Mouse (Mus musculus) retina, embryonic 14.5 days (tissue): ENCODE data around the gene Ccdc155.
A peak's percentile ranks its signal among the peaks of the same experiment; 100 is the strongest.

Experiments
- DNase-seq: peaks from one replicate; pipeline ENCODE4 v3.0.0-alpha.2; 2015; ENCODE audit warnings: low spot score

The Ccdc155 gene

DNA sequence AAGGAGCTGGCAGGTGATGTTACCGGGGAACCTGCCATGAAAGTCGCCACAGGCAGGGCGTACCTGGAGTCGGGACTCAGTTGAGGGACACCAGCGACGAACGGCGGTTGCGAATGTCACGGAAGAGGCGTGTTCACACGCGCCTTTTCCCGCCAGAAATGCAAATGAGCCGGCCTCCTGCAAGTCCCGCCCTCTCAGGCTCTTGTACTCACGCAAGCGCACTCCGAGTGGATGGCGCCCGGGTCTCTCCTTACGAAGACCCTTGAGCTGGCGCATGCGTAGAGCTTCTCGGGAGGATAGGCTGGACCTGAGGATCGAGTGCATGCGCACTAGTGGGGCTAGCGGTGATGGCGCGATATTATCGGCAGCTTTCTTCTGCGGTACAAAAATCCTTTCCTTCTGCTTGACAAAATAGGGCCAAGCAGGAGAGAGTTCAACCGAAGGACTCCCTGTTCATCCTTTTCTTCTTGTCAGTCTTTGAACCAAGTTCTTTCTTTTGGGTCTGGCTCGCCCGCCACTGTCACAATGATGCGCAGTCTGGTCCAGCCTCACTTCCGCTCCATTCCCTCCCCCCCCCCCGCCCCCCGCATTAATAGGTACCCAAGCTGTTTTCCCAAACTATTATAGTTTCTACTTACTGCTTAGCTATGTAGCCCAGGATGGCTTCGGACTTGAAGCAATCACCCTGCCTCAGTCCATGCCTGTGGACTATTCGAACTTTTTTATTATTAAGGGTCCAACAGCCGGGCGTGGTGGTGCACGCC, at the start of gene Ccdc155:
Gene Ccdc155, minus strand, starts transcription at position 513 of the 764 bp plus-strand sequence.
- DNase-seq, result peak; percentile 98

DNA sequence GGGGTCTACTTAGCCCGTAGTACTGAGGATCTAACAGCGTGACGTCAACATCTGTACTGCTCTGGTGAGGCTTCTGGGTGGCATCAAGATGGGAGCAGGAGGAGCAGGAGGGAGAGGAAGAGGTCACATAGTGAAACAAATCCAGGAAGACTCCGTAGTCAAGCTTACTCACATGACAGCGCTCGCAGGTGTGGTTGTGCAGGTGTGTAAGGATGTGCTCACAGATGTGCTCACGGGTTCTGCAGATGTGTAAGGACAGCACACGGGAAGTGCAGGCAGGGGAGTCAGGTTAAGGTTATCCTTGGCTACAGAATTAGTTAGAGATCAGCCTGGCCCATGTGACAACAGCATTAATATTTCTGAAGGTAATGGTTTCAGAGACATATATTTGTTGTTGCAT, 49.1 kb upstream of the Ccdc155 start:
- no peak for DNase-seq

DNA sequence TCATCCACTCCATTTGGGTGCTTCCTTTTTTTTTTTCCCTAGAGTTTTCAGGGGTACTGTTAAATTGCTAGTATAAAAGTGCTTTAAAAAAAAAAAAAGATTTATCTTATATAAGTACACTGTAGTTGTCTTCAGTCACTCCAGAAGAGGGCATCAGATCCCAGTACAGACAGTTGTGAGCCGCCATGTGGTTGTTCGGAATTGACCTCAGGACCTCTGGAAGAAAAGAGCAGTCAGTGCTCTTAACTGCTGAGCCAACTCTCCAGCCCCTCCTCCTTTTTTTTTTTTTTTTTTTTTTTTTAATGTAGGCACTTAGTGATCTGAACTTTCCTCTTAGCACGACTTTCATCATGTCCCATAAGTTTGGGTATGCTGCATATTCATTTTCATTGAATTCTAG, 43.0 kb upstream of the Ccdc155 start:
- DNase-seq, result no peak

DNA sequence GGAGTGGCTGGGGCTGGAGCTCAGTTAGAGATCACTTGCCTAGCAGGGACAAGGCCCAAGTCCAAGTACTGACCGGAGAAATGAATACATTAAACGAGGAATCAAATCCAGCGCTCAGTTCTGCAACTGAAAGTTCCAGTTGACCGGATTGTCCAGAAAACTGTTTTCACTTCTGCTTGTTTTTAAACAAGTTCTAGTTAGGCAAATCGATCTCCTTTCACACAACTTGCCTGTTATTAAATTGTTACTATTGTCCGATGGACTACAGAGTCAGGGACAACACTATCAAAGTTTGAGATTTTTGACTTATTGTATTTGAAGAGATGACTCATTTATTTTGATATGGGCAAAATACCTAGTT, 36.7 kb upstream of the Ccdc155 start:
- no peak for DNase-seq

DNA sequence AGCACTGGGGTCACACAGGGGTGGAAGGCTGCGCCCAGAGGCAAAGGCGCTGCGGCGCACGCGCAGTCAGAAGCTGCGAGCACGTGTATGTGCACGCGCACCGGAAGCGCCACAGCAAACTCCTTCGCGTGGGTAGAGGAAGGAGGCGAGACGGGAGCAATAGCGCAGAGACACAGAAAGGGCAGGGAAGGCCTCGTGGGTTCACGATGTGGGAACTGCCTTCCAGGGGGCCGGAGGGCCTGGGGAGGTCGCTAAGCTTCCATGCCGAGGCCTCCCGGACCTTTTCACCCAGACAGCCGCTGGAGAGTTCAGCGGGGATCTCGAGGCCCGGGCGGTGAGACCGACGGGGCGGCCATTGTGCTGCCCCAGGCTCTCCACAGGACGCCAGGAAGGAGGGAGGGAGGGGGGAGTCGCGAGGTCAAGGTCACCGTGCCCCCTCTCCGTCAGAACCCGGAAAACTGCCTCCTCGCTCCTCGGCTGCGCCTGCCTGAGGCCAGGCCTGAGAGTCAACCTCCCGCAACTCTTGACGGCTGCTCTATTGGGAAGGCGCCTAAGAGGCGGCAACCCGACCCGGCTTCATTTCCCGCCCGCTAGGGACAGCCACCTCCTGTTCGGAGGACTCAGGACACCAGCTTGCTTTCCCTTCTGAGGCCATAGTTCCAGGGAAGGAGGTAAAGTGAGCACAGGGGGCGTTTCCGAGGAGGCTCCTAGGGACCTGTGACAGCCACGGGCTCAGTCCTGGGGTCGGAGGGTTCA, 36.1 kb upstream of the Ccdc155 start, which contains the start of gene Slc6a16:
Gene Slc6a16, plus strand, starts transcription at position 453 of the 756 bp plus-strand sequence.
- peak; percentile 67 for DNase-seq

DNA sequence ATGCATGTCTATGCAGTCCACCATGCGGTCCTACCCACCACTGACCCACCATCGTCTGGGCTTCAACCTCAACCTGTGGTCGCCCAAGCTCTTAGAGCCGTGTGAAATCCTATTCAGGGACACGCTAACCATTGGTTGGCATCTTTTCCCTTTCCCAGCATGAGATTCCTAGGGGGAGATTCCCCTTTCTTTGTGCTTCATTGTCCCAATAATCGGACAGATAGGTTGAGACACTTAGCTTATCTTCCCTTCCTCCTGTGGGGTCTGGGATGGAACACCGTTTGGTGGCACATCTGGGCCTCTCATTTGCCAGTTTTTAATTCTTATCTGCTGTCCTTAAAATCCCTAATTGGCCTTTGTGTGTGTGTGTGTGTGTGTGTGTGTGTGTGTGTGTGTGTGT, 35.4 kb upstream of the Ccdc155 start:
- DNase-seq, result no peak

DNA sequence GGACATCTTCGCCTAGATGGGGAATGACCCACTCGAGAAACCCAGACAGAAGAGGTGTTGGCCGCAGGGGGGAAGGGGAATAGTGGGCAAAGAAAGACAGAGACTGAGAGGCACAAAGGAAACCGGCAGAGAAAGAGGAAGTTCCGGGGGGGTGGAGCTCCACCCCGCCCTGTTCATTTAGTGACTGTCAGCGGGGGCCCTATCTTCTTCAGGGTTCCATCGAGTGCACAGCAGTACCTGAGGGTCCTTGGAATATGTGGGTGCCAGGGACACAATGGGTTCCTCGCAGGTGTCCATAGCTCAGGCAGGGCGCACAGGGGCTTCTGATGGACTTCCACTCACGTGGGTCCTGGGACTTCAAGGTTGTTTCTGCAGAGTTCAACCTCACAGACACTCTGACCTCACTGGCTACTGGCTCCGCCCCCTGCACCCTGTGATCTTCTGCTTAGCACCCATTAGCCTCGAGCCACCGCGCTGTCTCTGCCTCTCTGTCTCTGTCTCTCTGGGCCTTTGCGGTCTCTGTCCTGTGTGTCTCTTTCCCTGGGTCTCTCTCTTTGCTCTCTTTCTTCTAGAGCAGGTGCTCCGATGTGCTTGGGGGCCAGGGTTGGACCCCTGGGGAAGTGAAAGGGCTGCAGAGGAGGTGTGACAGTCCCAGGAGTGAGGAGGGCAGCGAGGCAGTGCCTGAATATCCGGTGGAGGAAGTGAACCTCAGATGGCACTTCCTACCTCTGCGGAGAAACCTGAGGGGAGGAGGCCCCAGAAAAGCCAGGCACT, 34.2 kb upstream of the Ccdc155 start, which contains the start of gene Cd37:
Gene Cd37, minus strand, starts transcription at position 393 of the 774 bp plus-strand sequence.
- DNase-seq, result no peak

DNA sequence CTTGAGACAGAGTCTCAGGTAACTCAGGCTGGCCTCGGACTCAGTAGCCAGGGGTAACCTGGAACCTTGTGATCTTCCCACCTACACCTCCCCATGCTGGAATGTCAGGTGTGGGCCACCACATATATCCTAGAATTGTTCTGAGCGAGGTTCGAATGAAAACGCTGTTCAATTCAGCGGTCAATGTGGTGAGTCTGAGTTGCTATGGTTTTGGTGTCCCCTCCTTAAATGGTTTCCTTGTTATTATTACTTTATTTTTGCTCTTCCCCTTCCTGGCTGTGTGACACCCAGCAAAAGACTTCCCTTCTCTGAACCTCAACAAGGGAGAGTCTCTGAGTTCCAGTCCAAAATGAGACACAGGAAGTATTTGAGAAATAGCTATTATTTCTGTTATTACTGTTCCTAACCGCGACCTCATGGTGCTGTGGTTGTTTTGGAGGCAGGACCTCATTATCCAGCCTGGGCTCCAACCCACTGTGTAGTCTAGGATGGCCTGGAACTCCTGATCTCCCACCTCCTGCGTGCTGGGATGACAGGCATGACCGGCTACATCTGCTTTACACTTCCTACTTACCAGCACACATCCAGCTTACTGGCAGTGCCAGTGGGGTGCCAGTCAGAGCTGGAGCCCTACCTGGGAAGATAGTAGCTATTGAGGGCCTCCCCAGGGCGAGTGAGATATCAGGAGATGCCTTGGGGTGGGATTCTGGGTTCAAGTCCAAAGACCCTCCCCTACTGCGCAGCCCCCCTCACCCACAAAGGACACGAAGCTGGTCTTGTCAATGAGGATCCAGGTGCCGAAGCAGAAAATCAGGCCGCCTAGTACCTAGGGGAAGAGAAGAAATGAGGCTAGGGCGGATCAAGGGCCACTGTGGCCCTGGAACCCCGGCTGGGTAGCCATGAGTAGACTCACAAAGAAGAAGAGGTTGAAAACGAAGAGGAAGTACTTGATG, 33.3 kb upstream of the Ccdc155 start:
- DNase-seq, result no peak

DNA sequence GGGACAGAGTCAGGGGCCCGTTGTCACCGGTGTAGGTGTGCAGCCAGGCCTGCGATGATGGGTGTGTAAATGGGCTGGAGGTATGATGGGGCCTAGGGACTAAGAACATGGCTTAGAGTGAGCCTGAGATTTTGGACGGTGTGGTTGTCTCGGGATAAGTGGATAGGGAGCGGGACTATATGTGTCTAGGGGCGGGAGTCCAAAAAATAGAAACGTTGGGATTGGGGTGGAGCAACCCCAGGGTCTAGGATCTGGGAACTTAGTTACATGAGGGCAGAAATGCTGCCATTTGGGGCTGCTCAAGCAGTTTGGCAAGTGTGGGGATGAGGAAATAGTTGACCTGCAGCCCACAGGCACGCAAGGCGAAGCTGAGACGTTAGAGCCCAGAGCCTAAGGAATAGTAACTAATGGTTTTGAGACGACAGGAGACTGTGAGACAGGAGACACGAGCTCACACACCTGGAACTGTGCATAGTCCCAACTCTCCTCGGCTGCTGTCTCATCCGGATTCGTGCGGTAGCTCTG, 31.0 kb upstream of the Ccdc155 start:
- DNase-seq, result no peak

DNA sequence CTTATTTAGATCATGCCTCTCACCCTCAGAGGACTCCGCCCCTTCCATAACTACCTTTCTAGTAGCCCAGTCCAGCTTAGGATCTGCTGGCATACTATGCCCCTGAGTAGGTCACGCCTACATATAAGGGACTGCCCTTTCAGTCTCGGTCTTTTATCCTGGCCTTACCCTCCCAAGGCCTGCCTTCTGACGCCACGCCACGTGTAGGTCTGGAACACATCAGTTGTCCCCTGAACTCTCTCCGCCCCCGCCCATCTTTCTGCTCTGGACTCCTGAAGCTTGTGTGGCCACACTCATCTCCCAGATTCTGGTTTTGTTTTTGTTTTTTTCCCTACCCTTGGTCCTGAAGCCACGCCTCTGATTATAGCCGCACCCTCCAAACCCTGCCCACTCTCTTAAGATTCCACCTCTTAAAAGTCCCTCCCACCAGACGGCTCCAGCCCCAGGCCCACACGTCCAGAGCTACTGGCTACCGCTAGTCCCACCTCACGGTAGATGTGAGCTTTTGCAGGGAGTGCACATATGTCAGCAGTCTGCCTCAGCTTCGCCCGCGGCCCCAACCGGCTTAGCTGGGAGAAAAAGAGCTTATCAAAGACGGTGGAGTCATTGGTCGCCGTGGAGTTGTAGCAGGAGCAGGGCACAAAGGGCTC, 30.4 kb upstream of the Ccdc155 start:
- DNase-seq, result peak; percentile 66

DNA sequence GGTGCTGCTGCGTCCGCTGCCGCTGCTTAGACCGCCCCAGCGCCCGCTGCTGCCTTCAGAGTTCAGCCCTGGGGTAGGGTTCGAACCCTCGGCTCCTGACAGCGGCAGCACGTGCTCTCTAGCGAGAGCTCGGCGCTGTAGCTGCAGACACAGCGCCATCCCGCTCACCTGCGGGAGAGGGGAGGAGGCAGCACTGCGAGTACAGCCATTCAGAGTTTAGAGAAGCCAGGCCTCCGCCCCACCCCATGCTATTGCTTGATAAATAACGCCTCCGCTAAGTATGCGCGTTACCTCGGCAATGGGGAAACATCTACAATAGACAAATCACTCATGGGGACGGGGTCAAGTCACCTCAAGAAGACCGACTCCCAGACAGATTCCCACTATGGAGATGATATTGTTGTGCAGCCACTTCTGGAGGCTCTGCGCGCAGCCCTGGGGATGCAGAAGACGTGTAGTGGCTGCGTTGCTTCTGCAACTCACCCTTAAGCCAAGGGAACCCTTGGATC, 29.7 kb upstream of the Ccdc155 start:
- DNase-seq, result peak; percentile 17

DNA sequence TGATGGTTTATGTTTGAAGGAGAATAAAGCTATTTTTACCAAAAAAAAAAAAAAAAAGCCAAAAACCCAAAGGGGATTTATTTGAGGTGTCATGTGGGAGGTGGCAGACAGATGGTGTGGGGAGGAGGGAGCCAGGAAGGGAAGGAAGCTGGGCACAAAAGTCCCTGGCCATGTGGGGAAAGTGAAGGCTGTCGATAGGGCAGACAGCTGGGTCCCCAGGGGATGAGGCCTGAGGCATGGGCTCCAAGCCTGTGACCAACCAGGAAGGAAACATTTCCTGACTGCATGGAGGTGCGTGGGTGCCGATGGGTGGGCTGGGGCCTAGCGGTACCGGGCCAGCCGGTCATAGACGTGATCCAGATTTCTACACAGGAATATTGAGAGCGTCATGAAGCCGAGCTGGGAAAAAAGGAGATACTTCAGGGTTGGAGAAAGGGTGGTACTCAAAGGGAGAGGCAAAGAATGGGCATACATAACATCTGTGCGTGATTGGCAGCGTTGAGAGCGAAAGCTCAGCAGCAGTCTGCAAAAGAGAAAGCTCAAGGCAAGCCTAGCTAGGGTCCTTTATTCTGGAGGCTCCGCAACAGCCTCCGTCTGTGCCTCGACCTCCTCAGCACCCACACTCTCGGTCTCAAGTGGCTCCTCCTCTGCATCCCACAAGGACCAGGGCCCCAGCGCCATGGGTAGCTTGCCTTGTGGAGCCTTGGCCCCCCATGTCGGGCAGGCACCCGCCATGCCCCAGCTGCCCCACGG, 29.1 kb upstream of the Ccdc155 start:
- DNase-seq, result peak; percentile 46

DNA sequence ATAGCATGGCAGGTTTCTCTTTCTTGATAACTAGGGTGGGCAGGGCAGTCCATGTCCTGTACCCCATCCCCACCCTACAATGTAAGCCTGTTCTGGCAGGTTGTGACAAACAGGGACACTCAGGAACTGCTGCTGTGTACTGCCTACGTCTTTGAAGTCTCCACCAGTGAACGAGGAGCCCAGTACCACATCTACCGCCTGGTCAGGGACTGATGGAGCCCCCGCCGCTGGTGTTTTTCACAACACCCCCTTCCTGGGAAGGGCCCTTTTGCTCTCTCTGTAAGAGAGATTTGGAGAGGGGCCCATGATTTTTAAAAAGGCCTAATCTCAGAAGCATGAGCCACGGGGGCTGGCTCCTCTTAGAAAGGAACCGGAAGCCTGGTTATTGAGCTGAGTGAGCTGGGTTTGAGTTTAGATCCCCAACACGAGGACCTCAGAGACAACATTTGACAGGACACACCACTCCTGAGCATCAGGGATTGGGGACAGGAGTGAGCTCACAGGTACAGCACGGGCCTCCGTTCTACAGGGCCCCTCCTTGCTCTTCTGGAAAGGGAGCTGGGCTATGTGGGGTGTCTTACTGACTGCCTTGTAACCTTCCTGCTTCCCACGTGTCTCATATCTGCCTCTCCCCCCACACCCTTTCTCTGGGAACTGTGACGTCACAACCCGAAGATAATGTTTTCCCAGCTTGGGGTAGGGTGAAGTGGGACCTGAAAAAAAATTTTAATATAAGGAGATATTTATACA, 28.2 kb upstream of the Ccdc155 start:
- DNase-seq, result no peak

DNA sequence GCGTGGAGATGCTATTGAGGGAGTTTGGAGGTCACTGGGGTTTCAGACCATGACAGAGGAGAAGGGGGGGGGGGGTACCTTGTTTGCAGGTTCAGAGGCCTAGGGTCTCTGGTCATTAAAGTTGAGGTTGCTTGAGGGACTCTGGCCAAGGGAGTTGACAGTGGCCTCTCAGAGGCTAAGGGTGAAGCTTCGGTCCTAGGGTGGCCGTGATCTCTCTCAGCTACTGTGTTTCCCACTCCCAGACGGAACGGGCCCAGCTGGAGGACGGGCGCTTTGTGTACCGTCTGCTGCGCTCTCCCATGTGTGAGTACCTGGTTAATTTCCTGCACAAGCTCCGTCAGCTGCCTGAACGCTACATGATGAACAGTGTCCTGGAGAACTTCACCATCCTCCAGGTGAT, 27.2 kb upstream of the Ccdc155 start:
- DNase-seq, result no peak

DNA sequence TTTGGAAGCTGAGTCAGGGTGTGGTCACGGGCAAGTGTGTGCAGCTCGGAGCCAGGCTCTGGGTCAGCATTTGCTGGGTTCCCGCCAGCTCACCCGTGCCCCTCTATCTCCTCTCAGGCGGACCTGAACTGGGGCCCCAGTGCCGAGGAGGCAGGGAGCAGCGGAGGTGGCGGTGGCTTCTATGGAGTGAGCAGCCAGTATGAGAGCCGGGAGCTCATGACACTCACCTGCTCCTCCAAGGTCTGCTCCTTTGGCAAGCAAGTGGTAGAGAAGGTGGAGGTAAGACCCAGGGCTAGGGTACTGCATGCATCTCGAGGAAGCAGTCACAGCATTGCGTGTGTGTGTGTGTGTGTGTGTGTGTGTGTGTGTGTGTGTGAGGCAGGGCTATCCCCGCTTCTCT, 26.5 kb upstream of the Ccdc155 start:
- DNase-seq, result no peak

DNA sequence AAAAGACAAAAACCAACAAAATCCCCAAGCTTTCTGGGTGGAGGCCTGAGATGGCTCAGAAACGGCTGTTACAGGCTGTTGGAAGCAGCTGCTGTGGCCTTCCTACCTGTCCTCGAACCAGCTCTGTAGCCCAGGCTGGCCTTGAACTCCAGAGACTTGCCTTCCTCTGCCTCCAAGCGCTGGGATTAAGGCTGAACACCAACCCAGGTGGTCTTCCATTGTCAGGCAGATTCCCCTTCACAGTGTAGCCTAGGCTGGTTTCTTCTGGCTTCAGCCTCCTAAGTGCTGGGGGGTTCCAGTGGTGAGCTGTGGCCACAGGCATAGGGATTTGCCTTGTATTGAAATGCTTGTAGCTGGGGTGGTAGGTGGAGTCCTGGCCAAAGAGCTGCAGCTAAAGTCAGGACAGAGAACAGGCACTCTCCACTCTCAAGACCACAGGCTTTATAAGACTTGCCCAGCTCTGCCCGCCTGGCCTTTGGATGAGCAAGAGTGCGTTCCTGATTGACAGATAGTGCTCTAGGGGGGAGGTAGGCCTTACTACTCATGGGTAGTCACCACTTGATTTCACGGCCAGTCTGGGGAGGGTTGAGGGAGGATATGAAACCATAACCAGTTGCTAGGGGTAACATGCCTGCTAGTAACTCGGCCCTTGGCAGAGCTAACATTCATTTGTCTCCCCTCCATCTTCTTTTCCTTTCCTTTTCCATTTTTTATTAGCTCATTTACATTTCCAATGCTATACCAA, 24.9 kb upstream of the Ccdc155 start:
- no peak for DNase-seq

DNA sequence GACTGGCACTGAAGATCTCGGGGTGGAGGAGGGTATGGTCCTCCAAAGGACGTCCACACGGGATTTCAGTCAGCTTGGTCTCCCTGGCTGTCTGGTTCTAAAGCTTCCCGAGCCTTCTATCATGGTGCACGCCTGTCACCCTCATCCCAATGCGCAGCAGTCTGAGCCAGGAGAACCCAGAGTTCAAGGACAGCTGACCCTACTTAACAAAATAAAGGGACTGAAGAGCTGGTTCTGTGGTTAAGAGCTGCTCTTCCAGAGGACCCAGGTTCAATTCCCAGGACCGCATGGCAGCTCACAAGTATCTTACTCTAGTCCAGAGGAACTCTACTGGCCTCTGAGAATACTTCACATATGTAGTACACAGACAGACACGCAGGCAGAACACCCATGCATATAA, 24.4 kb upstream of the Ccdc155 start:
- DNase-seq, result no peak

DNA sequence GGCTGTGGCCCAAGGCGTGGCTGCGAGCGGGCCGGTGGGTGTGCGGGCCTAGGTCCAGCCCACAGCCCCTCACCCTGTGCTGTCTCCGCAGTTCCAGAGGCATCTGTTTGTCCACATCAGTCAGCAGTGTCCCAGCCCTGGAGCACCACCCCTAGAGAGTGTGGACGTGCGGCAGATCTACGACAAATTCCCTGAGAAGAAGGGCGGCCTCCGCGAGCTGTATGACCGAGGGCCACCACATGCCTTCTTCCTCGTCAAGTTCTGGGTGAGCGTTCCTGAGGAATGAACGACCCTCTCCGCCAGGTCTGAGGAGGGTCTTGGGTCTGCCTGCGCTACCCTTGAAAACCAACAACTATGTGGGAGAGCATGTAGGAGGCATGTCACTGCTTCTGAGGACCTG, 23.9 kb upstream of the Ccdc155 start:
- DNase-seq, result no peak
